Mouse (Mus musculus) heart, postnatal 10 days (tissue): ENCODE data around the gene Dcun1d5. TPM values are rescaled to one million over a fixed set of nuclear protein-coding genes. Genes with fewer than 3 reads are reported as not detected.

Source experiments
- total RNA-seq, 2 experiments: library from RNA; stranded (reverse); gene quantifications; 2 replicates each; pipeline ENCODE4 v1.2.3; 2021

Gene Dcun1d5
- total RNA-seq, 2 experiments from 2014 or later = 60.2 to 60.7 TPM

Other genes with a start within 250 kb of the Dcun1d5 start
- gene Dync2h1, start 74 bp upstream of the Dcun1d5 start, total RNA-seq = 1 to 10 TPM; 4.2 to 4.4 TPM
- not detected for gene Mmp13, start 88.0 kb downstream of the Dcun1d5 start, total RNA-seq
- gene Mmp12, start 159.9 kb downstream of the Dcun1d5 start, total RNA-seq = under 1 TPM in 1 of 2 experiments, not detected in 1; 0.42 TPM
- gene Mmp1b, start 203.5 kb downstream of the Dcun1d5 start, total RNA-seq = not detected